Mouse (Mus musculus): ENCODE measurements at regions not wholly inside any gene's neighbourhood (a gene's known extent, or its start where the extent isn't known, plus 50 kb on each side); places are given as distances from the start of the nearest gene placed in this dataset.
A peak's percentile ranks its signal among the peaks of the same experiment; 100 is the strongest.

DNA sequence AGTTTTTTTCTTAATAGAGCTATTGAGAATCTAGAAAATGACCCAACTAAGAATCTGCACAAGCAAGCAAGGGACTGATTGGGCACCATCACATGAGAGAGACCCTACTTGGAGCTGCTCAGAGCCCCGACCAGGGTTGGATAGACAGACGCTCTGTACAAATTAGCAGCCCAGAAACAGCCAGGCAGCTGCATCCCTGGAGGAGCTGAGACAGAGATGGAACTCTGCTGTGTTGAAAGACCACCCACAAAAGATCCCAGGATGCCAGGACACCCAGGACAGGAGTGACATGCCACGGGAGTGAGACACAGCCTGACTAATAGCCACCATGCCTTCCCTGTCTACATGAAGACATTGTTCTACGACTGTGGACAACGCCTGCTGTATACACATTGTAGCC lies 147.9 kb downstream of the Gm826 start:
- DNase-seq, result no peak

DNA sequence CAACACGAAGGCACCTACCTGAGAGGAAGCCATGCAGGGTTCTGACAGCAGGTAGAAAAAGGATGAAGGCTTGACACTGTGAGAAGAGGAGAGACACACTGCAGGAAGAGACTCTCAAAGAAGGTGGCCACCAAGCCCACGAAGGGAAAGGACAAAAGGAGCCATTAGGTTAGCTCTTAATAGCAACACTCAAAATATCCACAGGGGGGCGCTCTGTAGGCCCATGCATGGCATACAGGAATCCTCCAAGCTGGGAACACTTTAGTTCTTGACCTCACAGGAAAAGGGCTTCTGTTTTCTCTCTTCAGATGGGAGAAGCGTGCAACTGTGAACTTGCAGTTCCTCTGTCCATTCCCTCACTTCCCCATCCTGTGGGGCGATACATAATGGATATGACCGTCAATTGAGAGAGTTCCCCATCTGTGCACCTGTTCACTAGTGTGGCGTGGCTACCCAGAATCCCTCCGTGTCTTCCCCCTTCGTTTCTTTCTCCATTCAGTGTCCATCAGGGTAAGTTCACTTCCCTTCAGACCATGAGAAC lies 162.9 kb downstream of the Gm826 start:
- peak; percentile 40 for DNase-seq

DNA sequence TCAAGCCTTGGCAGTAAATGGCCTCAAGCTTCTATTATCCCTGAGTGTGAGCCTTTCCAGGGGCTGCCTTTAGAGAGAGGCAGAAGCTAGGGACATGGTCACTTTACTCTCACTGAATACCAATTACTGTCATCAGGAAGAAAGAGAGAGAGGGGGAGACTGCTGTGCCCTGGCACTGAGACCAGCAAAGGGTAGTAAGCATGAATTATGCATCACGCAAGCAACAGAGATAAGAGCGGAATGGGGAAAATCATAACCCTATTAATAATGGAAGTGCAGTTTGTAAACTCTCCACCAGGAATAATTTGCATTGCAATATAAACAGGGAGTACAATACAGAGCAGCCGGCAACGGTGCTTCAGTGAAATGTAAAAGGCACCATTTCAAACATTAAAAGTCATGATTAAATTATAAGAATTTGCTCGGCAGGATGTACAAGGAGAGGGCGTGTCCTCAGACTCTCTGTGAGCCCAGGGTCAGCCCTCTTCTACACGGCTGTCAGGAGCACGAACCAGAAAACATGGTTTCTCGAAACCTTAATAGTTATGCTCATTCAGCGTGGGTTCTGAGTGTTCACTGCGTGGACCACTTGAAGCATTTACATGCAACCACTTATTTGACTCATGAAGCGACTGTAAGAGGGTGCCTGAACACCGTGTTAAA lies 175.2 kb downstream of the Gm826 start:
- no peak for DNase-seq

DNA sequence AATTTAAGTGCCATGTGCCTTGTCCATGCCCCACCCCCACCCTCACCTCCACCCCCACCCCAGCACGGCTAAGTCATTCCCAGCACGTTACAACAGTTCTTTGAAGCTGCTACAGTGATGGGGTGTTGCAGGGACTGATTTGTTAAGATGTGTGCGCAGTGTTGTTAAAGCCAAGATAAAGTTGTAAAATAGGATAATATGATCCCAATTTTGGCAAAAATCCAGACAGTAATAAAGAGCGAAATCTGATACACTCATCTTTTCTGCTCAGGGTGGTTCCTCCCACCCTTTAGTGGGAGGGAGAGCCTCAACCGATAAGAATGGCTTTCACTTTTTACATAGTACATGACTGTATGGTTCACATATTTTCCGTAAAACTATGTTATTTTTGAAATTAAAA lies 180.2 kb downstream of the Gm826 start:
- no peak for DNase-seq

DNA sequence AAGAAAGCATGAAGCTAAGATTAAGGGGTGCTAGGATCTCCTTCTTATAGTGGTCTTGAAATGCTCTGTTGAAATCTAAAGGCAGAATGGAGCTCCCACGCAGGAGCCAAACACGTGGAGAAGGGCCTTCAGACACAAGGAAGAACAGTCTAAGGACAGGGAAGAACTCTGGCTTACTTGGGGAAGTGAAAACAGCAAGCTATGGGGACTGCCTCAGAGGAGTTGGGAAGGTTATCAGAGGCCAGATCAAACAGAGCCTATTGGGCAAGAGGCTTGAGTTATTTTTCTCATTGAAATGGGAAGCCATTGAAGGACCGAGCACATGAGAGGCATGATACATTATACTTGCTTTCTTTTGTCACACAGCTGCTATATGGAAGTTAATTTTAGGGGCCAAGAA lies 181.9 kb downstream of the Gm826 start:
- peak; percentile 6 for DNase-seq

DNA sequence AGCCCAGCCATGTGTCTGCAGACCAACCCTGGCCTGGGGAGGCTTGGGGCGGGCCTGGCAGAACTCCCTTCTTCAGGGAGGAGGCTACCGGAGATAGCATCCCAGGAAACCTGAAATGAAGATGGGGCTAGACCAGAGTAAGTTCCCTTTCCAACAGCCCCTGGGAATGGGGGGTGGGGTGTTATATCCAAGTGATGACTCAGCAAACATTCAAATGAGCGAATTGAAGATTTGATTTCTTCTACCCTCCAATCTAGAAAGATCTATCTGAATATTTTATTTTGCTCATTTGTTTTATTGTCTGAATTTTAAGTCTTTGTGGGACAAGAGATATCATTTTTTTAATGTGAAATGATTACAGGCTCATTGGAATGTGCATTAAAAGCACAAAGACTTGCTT lies 185.0 kb downstream of the Gm826 start:
- no peak for DNase-seq

DNA sequence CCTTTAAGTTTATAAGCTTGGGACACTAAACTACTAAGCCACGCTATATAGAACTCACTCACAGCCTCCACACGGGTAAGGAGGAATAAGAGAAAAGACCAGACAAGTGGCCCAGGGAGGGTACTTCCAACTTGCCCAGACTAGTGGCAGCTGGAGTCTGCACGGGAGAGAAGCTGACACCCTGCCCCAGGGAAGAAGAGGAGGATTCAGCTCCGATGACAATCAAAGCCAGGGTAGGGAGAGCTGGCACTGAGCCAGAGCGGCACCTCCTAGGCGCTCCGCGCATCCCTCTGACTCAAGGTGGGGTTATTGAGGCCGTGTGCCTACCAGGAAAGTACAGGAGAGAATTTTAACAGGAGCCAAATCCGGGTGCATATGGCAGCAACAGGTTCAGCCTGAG lies 185.4 kb downstream of the Gm826 start:
- no peak for DNase-seq

DNA sequence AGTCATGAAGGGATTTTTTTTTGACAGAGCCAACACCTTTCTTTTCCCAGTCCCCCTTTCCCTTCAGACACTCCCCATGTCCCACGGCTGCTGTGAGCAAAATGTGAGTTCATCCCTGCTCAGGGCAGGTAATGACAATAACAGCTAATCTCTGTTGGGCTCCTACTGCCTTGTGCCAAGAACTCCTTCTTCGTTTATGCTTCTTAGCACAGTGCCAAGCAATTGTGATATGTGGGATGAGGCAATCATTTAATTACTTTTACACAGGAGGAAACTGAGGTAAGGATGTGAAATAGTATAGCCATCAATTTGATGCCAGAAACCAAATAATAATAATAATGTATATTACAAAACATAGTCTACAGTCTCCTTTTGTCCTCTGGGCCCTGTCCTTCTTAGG lies 185.9 kb downstream of the Gm826 start:
- DNase-seq, result no peak

DNA sequence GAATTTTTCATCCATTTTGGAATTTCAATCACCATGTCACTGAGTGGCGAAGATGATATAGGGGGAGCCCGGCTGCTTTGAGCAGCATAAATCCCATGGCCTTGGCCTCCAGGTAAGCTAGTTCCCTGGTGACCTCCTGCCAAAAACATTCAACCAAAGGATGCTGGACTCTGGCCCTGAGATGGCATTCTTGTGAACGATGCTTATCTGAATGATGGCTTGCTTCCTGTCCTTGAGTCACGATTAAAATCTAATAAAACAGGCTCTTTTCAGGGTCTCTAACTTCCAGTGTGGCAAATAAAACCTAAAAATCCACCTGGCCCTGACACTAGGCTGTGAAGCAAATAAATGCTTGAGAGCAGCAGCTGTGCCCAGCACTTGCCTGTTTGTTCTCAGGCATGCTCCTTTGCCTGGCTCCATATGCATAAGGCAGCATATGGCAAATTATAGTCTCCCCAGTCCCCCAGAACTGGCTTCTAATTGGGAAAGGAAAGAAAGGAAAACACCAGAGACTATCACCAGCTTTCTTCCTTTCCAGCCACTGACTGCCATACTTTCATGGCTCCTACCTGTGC lies 193.7 kb downstream of the Gm826 start:
- DNase-seq, result no peak

DNA sequence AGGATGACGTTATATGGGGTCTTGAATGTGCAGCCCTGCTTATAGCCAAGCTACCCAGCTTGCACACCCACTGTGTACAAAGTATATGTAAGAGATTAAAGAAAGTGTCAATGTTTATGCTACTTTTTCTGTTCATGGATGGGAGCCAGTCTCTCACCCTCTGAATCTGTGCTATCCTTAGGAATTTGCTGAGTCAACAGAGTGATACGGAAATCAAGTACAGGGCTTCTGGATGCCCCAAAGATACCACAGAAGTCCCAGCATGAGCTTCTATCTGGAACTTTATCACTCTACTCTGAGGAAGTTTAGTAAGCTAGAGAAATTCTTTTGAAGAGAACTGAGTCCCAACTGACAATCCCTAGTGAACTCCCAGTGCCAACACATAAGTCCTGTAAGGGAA lies 195.9 kb downstream of the Gm826 start:
- no peak for DNase-seq

DNA sequence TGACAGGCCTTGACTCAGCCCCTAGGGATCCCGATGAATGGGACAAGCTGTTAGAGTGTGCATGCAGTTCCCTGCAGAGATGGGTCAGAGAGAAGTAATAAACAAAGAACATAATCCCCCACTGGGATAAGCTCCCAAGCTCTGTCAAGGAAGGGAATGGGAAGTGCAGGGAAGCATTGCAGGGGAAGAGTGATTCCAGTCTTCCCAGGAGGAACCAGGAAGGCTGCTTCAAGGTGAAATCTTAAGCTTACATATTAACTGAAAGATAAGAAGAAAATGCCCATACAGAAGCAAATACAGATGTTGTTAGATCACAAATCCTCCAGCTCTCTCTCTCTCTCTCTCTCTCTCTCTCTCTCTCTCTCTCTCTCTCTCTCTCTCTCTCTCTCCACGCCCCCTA lies 202.2 kb downstream of the Gm826 start:
- no peak for DNase-seq

DNA sequence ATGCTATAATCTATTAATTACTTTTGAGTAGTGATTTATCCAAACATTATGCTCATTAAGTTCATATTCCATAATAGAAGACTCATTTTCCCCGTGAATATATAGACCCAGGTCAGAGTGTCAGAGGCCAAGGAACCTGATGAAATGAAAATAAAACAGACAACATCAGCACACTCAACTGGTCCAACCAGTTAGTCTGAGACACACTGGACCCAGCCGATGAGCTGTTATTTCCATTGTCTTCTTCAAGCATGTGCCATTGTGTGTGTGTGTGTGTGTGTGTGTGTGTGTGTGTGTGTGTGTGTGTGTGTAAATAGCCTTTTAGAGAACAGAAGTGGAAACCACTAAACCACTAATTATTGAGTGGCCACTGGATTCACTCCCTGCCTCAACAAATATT lies 202.6 kb downstream of the Gm826 start:
- DNase-seq, result no peak

DNA sequence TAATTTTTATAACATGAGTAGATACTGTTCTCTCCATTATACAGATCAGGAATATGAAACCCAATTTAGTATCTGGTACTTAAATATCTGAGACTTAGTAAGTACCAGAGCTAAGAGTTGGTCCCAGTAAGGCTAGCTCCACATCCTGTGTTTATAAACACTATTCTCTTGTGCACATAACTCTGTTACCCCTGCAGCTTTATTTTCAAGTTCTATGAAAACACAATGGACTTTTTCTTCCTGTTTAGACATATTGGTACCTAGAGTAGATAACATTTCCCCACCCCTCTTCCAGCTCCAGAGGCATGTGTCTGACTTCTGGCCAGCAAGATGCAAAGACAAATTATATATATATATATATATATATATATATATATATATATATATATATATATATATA lies 216.8 kb downstream of the Gm826 start:
- DNase-seq, result peak; percentile 15

DNA sequence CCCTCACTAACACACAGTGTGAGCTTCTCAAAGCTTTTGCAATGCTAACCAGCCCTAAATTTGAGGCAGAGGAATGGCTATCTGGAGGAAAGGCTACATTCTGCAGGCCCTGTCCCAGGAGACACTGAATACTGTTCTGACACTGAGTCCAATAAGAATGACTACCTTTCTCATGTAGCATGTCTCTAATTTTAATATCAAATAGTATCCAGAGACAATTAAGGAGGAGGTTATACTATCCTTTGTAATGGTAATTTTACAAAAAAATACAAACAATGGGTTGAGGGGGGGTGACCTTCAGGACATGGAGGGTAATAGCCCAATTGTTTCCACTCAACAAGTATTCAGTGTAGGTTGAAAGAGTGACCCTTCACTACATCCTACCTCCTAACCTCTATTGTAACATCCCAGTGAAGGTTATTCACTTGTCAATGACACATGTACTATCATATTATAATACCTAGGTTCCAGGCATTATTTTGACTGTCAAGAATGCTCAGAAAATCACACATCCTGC lies 222.7 kb downstream of the Gm826 start:
- DNase-seq, result no peak

DNA sequence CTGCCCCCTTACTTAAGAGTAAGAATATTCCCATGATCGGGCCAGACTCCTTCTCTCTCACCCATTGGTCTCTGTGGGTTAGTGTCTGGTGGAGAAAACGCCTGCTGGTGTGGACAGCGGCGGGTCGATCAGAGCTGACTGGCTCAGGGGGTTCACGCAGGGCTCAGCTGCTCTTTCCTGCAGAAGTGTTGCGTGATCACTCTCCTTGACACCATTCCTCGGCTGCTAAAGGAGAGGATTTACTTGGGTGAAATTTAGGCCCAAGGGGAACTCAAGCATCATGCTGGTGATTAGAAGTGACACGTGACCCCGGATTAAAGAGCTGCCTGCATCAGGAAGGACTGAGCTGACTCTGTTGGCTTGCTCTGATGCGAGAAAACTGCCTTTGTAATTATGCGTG lies 240.9 kb downstream of the Gm826 start:
- no peak for DNase-seq

DNA sequence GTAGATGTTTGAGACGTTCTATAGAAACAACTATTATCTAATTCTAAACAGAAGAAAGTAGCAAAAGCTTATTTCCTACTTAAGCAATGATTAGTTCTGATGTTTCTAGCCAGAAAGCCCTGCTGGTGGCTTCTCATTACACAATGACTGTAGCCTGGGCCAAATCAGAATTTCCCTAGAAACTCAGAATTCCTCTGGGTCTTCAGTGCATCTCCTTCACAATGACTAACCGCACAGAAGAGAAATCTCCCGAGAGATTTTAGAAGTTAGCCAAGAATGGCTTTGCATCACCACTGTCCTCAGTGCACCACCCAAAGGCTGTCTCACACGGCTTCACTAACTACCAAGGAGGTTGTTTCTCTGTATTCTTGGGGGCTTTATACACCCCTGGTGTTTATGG lies 248.0 kb downstream of the Gm826 start:
- DNase-seq, result no peak

DNA sequence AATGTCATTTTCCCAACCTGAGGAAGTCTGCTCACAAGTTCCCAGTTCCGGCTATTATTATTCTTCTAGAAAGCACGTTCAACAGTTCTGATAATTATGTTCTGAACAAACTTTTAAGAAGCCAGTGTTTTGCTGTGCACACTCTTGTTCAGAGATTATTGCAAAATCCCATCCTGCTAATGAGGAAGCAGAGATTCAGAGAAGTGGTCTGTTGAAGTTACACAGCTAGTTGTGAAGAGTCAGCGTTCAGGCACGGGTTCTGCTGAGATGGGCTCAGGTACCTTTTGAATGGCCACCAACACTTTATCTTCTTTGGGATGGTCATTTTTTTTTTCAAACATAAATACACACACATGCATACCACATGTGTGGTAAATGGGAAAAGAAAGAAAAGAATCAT lies 250.3 kb downstream of the Gm826 start:
- DNase-seq, result no peak

DNA sequence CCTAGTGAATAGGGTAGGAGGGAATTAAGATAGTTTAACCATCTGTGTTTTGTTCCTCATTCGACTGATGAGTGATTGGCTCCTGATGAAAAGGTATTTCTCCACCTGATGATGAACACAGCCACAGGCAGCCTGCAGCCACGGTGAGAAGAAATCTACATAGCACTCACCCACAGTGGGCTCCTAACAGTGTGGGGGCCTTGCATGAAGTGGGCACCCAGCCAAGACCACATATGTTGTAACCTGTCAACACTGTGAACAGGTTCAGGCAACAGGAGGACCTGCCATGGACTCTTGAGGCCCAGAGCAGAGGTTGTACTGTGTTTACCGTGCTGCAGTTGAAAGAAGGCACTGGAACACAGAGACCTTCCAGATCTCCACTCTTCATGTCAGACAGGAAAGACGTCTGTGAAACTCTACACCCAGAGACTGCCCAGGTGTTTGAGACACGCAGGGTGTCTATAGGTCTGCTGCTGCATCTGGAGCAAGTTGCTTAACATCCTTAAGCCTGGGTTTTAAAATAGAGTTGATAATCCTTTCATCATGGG lies 251.8 kb downstream of the Gm826 start:
- no peak for DNase-seq

DNA sequence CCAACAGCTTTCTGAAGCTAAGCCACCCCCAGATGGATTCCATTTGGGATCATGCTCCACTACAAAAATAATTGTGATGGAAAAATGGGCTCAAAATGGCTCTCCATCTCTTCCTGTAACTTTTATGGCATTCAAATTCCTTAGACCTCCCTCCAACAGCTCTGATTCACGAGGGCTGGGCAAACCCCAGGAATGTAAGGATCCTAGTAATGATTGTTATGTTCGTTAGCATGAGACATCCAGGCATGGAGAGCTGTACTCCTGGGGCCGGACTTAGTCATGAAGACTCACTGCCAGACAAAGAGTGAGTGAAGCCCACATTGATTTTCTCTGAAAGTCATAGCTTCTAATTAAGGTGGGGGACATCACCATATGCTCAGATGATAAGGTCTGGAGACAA lies 258.3 kb downstream of the Gm826 start:
- no peak for DNase-seq

DNA sequence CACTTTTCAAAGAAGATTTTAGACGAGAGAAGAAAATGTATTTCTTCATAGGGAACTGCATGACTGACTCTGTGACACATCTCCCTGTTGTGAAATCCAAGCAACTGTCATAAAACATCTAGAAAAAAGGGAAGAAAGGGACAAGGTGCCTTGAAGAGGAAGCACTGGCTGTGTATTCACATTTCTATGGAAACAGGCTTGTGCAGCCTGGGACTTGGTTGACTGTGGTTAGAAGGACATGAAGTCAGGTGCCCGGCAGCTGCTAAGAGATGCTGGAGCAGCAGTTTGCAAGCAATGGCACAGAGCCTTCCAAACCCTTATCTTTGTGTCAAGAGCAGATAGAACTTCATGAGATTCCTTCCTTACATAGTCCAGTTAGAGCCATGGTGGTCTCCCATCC lies 263.5 kb downstream of the Gm826 start:
- DNase-seq, result peak; percentile 55

DNA sequence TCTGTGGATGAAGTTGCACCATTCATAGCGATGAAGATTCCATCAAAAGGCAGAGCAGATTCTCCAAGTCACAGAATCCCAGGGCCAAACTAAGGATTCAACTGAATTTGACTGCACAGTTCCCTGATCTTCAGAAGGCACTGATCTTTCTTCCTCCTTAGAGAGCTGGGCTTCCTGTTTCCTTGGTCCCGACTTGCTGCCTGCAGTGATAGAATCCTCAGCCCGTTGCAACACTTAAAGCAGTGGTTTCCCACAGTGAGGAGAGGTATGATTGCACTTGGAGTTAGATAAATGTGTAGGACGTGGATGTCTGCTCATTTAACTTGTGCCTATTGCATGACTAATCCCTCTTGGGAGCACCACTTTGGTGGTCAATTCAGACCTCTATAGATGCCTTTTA lies 265.2 kb downstream of the Gm826 start:
- peak; percentile 49 for DNase-seq

DNA sequence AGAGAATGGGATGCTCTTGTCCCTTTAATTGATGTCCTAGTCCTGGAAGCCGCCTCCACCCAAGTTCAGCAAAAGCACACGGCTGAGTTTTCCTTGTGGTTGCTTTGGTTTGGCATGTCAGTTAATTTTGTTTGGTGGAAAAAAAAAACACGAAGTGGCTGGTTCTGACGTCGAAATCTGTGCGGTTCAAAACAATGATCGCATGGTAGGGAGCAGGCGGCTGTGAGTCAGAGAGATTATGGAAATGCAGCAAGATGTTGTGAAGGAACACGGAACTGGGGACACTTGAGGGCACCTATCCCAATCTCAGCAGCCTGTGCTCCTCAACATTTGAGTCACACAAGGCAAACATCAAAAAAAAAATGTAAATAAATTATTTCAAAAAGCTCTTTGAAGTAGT lies 266.1 kb downstream of the Gm826 start:
- peak; percentile 39 for DNase-seq

DNA sequence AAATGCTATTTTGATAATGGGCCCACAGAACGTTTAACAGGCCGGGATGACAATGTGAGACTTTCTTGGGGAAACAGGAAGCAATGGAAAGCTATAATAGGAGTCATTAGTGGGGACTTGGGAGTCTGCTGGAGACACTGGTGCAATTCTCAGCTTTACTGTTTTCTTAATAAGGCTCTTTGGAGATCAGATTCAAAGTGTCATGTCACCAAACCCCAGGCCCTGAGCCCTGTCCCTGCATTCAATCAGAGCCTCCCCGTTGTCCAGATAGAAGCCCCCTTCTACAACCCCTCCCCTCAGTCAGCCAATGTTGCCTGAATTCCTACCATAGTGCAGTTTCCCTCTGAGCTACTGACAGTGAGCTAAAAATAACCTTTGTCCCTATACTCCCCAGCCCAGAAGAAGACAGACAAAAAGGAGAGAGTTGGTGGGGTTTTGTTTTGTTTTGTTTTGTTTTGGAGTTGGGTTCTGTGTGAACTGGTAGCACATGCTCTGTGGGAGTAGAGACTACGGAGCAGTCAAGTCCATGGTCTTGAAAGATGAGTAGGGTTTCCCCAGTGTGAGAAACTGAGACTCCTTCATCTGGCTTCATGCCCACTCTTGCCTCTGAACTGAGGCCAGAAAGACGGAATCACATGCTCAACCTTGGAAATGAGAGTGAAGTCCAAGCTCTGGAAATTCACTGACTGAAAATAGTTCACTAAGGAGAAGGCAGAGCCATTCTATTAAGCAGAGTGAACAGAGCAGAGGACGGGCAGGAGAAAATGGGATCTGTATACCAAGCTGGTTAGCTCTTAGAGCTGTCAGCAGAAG lies 267.3 kb downstream of the Gm826 start:
- DNase-seq, result peak; percentile 58
